ENCODE assay signal across 24 mouse cellular contexts in the genomic region with DNA sequence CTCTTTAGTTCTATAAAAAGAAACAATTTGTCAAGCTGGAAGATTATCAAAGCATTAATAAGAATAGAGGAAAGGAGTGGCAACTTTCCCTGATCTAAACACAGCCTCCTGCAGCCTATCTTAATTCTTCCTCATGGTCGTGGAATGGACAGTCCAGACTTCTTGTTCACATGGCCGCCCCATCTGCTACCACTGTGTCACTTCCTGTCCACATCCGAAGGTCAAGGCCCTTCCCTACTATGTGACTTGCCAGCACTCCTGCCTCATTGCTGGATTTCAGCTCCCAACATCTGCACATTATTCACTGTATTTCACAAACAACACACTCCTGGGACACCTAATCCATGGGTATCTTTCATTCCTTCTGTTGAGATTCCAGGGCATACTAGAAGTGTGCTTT.
"Had no signal": no experiment of that assay in that cellular context is flagged by ENCODE, and none has a peak within 500 bp of the region (broad histone marks: within the 10 kb centered on the region; RNA-seq: fewer than 3 reads in every experiment).

No protein-coding gene starts in this region.

- H3K27ac ChIP-seq: heart, adult 2 months; heart, embryonic 13.5 days; heart, embryonic 15.5 days; hindbrain, embryonic 10.5 days; hindbrain, embryonic 12.5 days; hindbrain, embryonic 14.5 days; intestine, embryonic 15.5 days; layer of hippocampus, adult 2 months; left cerebral cortex, adult 2 months; limb, embryonic 13.5 days; limb, embryonic 15.5 days had no signal

- H3K36me3 ChIP-seq: heart, embryonic 13.5 days; heart, embryonic 15.5 days; hindbrain, embryonic 10.5 days; hindbrain, embryonic 12.5 days; intestine, embryonic 15.5 days; limb, embryonic 13.5 days; limb, embryonic 15.5 days had no signal

- ATAC-seq: forebrain, embryonic 16.5 days; hindbrain, embryonic 16.5 days; inflammation-experienced regulatory T-cells, adult 6 months; intestine, embryonic 15.5 days; intestine, postnatal 0 days had no signal

- H3K9me3 ChIP-seq: heart, embryonic 13.5 days; heart, embryonic 15.5 days; hindbrain, embryonic 10.5 days; hindbrain, embryonic 12.5 days; intestine, embryonic 15.5 days; limb, embryonic 13.5 days; limb, embryonic 15.5 days had no signal

- H3K4me3 ChIP-seq: heart, adult 2 months; heart, embryonic 13.5 days; heart, embryonic 15.5 days; hindbrain, embryonic 10.5 days; hindbrain, embryonic 12.5 days; intestine, embryonic 15.5 days; layer of hippocampus, adult 2 months; left cerebral cortex, adult 2 months; limb, embryonic 13.5 days; limb, embryonic 15.5 days had no signal

- H3K9ac ChIP-seq: heart, embryonic 13.5 days; heart, embryonic 15.5 days; hindbrain, embryonic 12.5 days; hindbrain, embryonic 14.5 days; intestine, embryonic 15.5 days; limb, embryonic 13.5 days; limb, embryonic 15.5 days had no signal

- H3K27me3 ChIP-seq: heart, embryonic 13.5 days; heart, embryonic 15.5 days; hindbrain, embryonic 12.5 days; intestine, embryonic 15.5 days; limb, embryonic 13.5 days; limb, embryonic 15.5 days had no signal

- H3K4me2 ChIP-seq: heart, embryonic 11.5 days; heart, embryonic 13.5 days; heart, embryonic 15.5 days; hindbrain, embryonic 12.5 days; hindbrain, embryonic 14.5 days; intestine, embryonic 15.5 days; limb, embryonic 13.5 days; limb, embryonic 15.5 days had no signal

- H3K4me1 ChIP-seq: hindbrain, embryonic 10.5 days; hindbrain, embryonic 12.5 days had no signal

- DNase-seq: gastrocnemius, postnatal 10 days; gastrocnemius, postnatal 25 days; heart, postnatal 14 days; kidney, adult 18-20 months; kidney, adult 8-10 months; kidney, postnatal 10 days; kidney, postnatal 25 days; kidney, postnatal 4 days had no signal
